Mouse (Mus musculus) spleen, postnatal 4 days (tissue): ENCODE results near the gene Mllt3.

ENCODE experiments used
- DNase-seq, 2 experiments: peaks; one replicate each; pipeline ENCODE4 v3.0.0; 2022; ENCODE audit warnings: low spot score in 2 of 2

Gene Mllt3

GRCm38 (mm10) chr4:87775721-87776120 lies 257.4 kb downstream of the Mllt3 start:
- DNase-seq = no peak

- DNase-seq = no peak
Measured at GRCm38 (mm10) chr4:87774515-87774914, 258.6 kb downstream of the Mllt3 start.

GRCm38 (mm10) chr4:87767711-87768561 lies 265.2 kb downstream of the Mllt3 start:
- no peak for DNase-seq

- DNase-seq = no peak
Measured at GRCm38 (mm10) chr4:87765729-87766128, 267.4 kb downstream of the Mllt3 start.

GRCm38 (mm10) chr4:87761075-87761474 lies 272.1 kb downstream of the Mllt3 start:
- DNase-seq = no peak

GRCm38 (mm10) chr4:87760297-87760696 lies 272.9 kb downstream of the Mllt3 start:
- DNase-seq = no peak

GRCm38 (mm10) chr4:87759625-87760024 lies 273.5 kb downstream of the Mllt3 start:
- no peak for DNase-seq

GRCm38 (mm10) chr4:87759110-87759509 lies 274.1 kb downstream of the Mllt3 start:
- no peak for DNase-seq

GRCm38 (mm10) chr4:87751515-87751864 lies 281.7 kb downstream of the Mllt3 start:
- no peak for DNase-seq

- no peak for DNase-seq
Measured at GRCm38 (mm10) chr4:87750856-87751514, 282.2 kb downstream of the Mllt3 start.

GRCm38 (mm10) chr4:87749532-87750234 lies 283.5 kb downstream of the Mllt3 start:
- DNase-seq = no peak

GRCm38 (mm10) chr4:87745016-87745645 lies 288.0 kb downstream of the Mllt3 start:
- DNase-seq = no peak

GRCm38 (mm10) chr4:87739524-87740128 lies 293.5 kb downstream of the Mllt3 start:
- no peak for DNase-seq

GRCm38 (mm10) chr4:87739104-87739503 lies 294.1 kb downstream of the Mllt3 start:
- DNase-seq = no peak

- DNase-seq = no peak
Measured at GRCm38 (mm10) chr4:87737201-87737806, 295.9 kb downstream of the Mllt3 start.

- no peak for DNase-seq
Measured at GRCm38 (mm10) chr4:87736779-87737178, 296.4 kb downstream of the Mllt3 start.

GRCm38 (mm10) chr4:87731118-87731672 lies 302.0 kb downstream of the Mllt3 start:
- DNase-seq = no peak

GRCm38 (mm10) chr4:87728581-87728980 lies 304.6 kb downstream of the Mllt3 start:
- no peak for DNase-seq

- no peak for DNase-seq
Measured at GRCm38 (mm10) chr4:87723448-87723847, 309.7 kb downstream of the Mllt3 start.
